Mouse (Mus musculus) neural tube, embryonic 15.5 days (tissue): ENCODE results near the gene Phf11a. TPM values are rescaled to one million over a fixed set of nuclear protein-coding genes. Genes with fewer than 3 reads are reported as not detected.
"Not testable (repeated sequence)": the region's sequence is repeated elsewhere in the genome, so short reads cannot be mapped to it uniquely, and the experiment has no call there.

Experiments
- ATAC-seq: fragments of 200-750 bp; cut with Nextera tagmentation; 2 replicates; pipeline ENCODE4 v1.8.0; 2017; ENCODE audit warnings: mild to moderate bottlenecking, moderate TSS enrichment, moderate library complexity; ENCODE audit not compliant: low FRiP score
- H3K27ac ChIP-seq: fragments of 300-500 bp; sonication (generic); replicated peaks from 2 replicates; pipeline ENCODE4 v1.5.1; 2015; ENCODE audit warnings: mild to moderate bottlenecking, inconsistent platforms
- H3K27me3 ChIP-seq: fragments of 300-500 bp; sonication (generic); replicated peaks from 2 replicates; pipeline ENCODE4 v1.6.1; 2015; ENCODE audit warnings: inconsistent platforms
- H3K36me3 ChIP-seq: fragments of 300-500 bp; sonication (generic); 2 replicates; pipeline ENCODE4 v1.6.1; 2015; ENCODE audit warnings: inconsistent platforms
- H3K4me1 ChIP-seq: fragments of 300-500 bp; sonication (generic); 2 replicates; pipeline ENCODE4 v1.6.1; 2015; ENCODE audit warnings: inconsistent platforms
- H3K4me2 ChIP-seq: fragments of 300-500 bp; sonication (generic); 2 replicates; pipeline ENCODE4 v1.6.1; 2015; ENCODE audit warnings: inconsistent platforms, mild to moderate bottlenecking, moderate library complexity
- H3K4me3 ChIP-seq: fragments of 300-500 bp; sonication (generic); replicated peaks from 2 replicates; pipeline ENCODE4 v1.5.1; 2015; ENCODE audit warnings: mild to moderate bottlenecking, inconsistent platforms
- H3K9ac ChIP-seq: fragments of 300-500 bp; sonication (generic); replicated peaks from 2 replicates; pipeline ENCODE4 v1.6.1; 2015; ENCODE audit warnings: mild to moderate bottlenecking, inconsistent platforms
- H3K9me3 ChIP-seq: fragments of 300-500 bp; sonication (generic); replicated peaks from 2 replicates; pipeline ENCODE4 v1.6.1; 2016; ENCODE audit warnings: inconsistent platforms
- WGBS: fragments of 180-500 bp; shearing (Covaris S2); methylation state at CpG from one replicate; pipeline ENCODE4 v1.1.7; 2015; ENCODE audit warnings: mixed read lengths; 5-methylcytosine and 5-hydroxymethylcytosine counted together
- polyA plus RNA-seq: library from polyadenylated mRNA; unstranded; fragments of >200 nt; fragmentation: Nextera tagmentation; extraction: Ambion mirVana; gene quantifications from 2 replicates; pipeline ENCODE4 v1.2.1, GENCODE M21; 2015

Gene Phf11a
- 0.14 TPM in 1 of 2 replicates, not detected in the other for polyA plus RNA-seq

DNA sequence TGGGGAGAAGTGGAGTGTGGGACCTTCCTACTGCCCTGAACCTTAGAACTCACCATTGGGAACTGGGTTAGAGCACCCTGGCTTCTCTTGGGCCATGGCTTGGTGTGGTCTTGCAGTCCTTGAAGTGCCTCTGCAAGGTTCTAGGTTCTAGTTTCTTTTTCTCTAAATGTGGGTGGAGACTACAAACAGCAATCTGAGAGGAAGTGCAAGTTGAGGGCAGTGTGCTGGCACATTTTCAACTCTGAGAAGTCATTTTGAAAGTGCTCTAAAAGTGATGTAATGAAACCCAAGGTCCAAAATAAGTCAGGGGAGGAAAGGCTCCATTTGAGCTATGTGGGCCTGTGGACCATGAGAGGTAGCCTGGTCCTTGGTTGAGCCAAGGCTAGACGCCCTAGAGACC is at the start of gene Phf11a:
TSS of gene Phf11a (minus strand) at position 132 of the 400 bp plus-strand sequence.
- not testable (repeated sequence) for H3K9ac ChIP-seq, H3K4me3 ChIP-seq, H3K36me3 ChIP-seq, H3K27me3 ChIP-seq, H3K4me1 ChIP-seq, H3K9me3 ChIP-seq, ATAC-seq, H3K27ac ChIP-seq, H3K4me2 ChIP-seq
- WGBS, result 76% methylated on average over 1 of the region's 1 CpGs

DNA sequence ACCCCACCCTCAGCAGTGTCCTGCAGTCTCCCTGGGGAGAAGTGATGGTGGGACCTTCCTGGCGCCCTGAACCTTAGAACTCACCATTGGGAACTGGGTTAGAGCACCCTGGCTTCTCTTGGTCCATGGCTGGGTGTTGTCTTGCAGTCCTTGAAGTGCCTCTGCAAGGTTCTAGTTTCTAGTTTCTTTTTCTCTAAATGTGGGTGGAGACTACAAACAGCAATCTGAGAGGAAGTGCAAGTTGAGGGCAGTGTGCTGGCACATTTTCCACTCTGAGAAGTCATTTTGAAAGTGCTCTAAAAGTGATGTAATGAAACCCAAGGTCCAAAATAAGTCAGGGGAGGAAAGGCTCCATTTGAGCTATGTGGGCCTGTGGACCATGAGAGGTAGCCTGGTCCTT is 43.9 kb upstream of the Phf11a start, which contains the start of gene Phf11b:
TSS of gene Phf11b (minus strand) at position 163 of the 400 bp plus-strand sequence.
- not testable (repeated sequence) for H3K4me1 ChIP-seq, H3K4me3 ChIP-seq, H3K4me2 ChIP-seq, H3K9ac ChIP-seq, H3K36me3 ChIP-seq, H3K27me3 ChIP-seq, H3K9me3 ChIP-seq, ATAC-seq, H3K27ac ChIP-seq
- 77% methylated on average over 1 of the region's 1 CpGs for WGBS

DNA sequence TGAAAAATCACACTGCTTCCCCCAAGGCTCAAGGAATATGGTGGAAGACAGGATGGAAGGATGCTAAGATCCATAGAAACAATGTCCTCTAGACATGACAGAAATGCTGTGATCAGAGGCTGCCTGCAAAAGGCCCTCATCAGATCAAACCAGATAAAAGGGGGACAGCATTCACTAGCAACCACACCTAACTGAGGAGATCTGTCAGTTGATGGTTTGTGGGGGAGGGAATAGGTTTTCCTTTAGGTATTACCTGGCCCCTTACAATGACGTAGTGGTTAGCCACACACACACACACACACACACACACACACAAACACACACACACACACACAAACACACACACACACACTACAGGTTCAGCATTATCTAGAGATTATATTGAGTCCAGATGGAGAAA is 42.2 kb upstream of the Phf11a start:
- H3K4me1 ChIP-seq, result no peaks in the 10 kb centered on the region
- no peak for ATAC-seq
- H3K4me3 ChIP-seq, result no peak overlapping the region
- H3K27me3 ChIP-seq, result no peaks in the 10 kb centered on the region
- no peak overlapping the region for H3K27ac ChIP-seq
- WGBS, result 100% methylated on average over 1 of the region's 1 CpGs
- no peak overlapping the region for H3K9ac ChIP-seq
- H3K36me3 ChIP-seq, result no peaks in the 10 kb centered on the region
- H3K9me3 ChIP-seq, result no peaks in the 10 kb centered on the region
- no peak overlapping the region for H3K4me2 ChIP-seq

DNA sequence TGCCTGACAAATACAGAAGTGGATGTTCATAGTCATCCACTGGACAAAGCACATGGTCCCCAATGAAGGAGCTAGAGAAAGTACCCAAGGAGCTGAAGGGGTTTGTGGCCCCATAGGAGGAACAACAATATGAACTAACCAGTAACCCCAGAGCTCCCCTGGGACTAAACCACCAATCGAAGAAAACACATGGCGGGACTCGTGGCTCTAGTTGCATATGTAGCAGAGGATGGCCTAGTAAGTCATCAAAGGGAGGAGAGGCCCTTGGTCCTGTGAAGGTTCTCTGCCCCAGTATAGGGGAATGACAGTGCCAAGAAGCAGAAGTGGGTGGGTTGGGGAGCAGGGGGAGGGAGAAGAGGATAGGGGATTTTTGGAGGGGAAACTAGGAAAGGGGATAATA is 38.7 kb upstream of the Phf11a start:
- WGBS, result 88% methylated on average over 3 of the region's 3 CpGs
- H3K4me3 ChIP-seq, H3K4me2 ChIP-seq, H3K4me1 ChIP-seq, H3K27me3 ChIP-seq, ATAC-seq, H3K36me3 ChIP-seq, H3K9me3 ChIP-seq, H3K27ac ChIP-seq, H3K9ac ChIP-seq: not testable (repeated sequence)

DNA sequence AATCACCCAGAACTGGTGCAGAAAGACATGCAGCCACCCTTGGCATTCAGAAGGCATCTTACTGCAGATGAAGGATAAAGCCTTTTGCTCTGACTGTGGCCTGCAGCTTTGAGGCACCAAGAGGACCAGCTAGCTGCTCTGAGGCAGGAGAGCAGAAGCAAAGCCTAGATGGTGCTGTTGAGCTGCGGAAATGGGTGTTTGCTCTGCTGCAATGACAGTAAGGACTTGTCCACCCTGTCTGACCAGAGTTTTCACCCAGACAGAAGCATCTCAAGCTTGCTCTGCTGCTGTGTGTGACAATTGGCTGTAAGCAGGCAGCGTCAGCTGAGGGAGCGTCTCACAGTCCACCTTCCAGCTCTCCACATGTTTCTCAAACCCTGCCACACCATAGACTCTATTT is 33.2 kb upstream of the Phf11a start:
- not testable (repeated sequence) for H3K4me3 ChIP-seq, H3K27me3 ChIP-seq, H3K36me3 ChIP-seq, H3K9ac ChIP-seq, ATAC-seq, H3K27ac ChIP-seq, H3K9me3 ChIP-seq, H3K4me2 ChIP-seq, H3K4me1 ChIP-seq
- WGBS, result 62% methylated on average over 3 of the region's 3 CpGs

DNA sequence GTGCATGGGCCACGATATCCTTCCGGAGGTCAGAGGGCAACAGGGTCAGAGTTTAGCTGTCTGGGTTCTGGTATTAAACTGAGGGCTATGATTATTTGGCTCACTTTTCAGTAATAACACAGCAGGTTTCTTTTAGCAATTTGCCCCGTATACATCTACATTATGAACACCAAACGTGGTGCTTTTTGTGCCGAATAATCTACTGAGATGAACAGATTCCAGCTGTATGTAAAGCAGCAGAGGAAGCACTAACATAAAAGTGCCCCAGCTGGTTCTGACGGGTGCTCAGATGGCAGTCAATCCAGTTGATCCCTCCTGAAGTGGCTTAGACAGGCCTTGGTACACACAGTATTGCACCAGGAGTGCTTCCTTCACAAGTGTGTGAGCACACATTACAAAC is 22.6 kb upstream of the Phf11a start:
- not testable (repeated sequence) for H3K27ac ChIP-seq, H3K4me3 ChIP-seq, H3K4me2 ChIP-seq, H3K9ac ChIP-seq, H3K36me3 ChIP-seq, ATAC-seq, H3K9me3 ChIP-seq, H3K4me1 ChIP-seq, H3K27me3 ChIP-seq
- 75% methylated on average over 6 of the region's 6 CpGs for WGBS

DNA sequence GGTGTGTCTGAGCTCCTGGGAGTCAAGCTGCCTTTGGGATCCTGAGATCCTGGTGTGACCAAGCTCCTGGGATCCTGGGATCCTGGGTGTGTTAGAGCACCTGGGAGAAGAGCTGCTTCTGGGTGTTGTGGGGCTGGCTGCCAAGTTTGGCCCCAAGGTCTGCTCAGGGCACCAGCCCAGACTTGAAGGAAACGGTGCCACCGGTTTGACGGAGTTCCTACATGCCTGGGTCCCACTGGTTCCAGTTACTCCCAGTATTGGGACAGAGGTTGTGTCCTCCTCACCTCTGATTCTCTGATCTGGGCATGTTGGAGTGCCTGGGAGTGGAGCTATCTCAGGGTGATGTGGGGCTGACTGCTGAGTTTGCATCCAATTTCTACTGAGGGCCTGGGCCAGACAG is 21.7 kb upstream of the Phf11a start:
- not testable (repeated sequence) for H3K9me3 ChIP-seq, H3K9ac ChIP-seq, H3K4me3 ChIP-seq, H3K27me3 ChIP-seq, H3K4me2 ChIP-seq, H3K27ac ChIP-seq, ATAC-seq, H3K36me3 ChIP-seq, H3K4me1 ChIP-seq
- WGBS, result 100% methylated on average over 3 of the region's 3 CpGs

DNA sequence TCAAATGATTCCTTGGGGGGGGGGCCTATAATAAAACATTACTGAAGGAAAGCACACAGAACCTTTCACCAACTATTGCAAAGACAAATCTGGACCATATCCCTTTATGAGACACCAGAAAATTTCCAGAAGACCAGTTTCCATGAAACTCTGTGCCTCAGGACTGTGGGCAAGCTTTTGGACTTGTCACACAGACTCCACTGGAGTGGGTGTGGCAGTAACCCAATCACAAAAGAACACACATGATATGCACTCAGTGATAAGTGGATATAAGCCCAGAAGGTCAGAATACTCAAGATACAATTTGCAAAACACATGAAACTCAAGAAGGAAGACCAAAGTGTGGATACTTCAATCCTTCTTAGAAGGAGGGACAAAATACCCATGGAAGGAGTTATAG is 5.6 kb downstream of the Phf11a start:
- H3K4me3 ChIP-seq, H3K4me2 ChIP-seq, H3K9me3 ChIP-seq, H3K9ac ChIP-seq, ATAC-seq, H3K27me3 ChIP-seq, H3K4me1 ChIP-seq, H3K36me3 ChIP-seq, H3K27ac ChIP-seq: not testable (repeated sequence)

DNA sequence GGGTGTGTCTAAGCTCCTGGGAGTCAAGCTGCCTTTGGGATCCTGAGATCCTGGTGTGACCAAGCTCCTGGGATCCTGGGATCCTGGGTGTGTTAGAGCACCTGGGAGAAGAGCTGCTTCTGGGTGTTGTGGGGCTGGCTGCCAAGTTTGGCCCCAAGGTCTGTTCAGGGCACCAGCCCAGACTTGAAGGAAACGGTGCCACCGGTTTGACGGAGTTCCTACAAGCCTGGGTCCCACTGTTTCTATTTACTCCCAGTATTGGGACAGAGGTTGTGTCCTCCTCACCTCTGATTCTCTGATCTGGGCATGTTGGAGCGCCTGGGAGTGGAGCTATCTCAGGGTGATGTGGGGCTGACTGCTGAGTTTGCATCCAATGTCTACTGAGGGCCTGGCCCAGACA is 22.4 kb downstream of the Phf11a start:
- H3K36me3 ChIP-seq, result not testable (repeated sequence)

DNA sequence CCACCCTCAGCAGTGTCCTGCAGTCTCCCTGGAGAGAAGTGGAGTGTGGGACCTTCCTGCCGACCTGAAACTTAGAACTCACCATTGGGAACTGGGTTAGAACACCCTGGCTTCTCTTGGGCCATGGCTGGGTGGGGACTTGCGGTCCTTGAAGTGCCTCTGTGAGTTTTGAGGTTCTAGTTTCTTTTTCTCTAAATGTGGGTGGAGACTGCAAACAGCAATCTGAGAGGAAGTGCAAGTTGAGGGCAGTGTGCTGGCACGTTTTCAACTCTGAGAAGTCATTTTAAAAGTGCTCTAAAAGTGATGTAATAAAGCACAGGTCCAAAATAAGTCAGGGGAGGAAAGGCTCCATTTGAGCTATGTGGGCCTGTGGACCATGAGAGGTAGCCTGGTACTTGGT is 37.3 kb downstream of the Phf11a start, which contains the start of gene Gm6904:
TSS of gene Gm6904 (minus strand) at position 161 of the 400 bp plus-strand sequence.
- no peak within 1 kb of the TSS for H3K4me3 ChIP-seq
- WGBS, result 79% methylated on average over 3 of the region's 3 CpGs
- no peaks in the 10 kb centered on the region for H3K27me3 ChIP-seq
- no peak within 1 kb of the TSS for H3K4me2 ChIP-seq
- H3K36me3 ChIP-seq, result no peaks in the 10 kb centered on the region
- no peaks in the 10 kb centered on the region for H3K4me1 ChIP-seq
- no peak for ATAC-seq
- H3K9ac ChIP-seq, result no peak within 1 kb of the TSS
- no peaks in the 10 kb centered on the region for H3K9me3 ChIP-seq
- no peak within 1 kb of the TSS for H3K27ac ChIP-seq

More for the DNA sequence above, 22.4 kb downstream of the Phf11a start:
- H3K9ac ChIP-seq, H3K27me3 ChIP-seq, H3K4me3 ChIP-seq, H3K9me3 ChIP-seq, H3K4me2 ChIP-seq, ATAC-seq, H3K4me1 ChIP-seq, H3K27ac ChIP-seq: not testable (repeated sequence)
- 96% methylated on average over 4 of the region's 4 CpGs for WGBS

DNA sequence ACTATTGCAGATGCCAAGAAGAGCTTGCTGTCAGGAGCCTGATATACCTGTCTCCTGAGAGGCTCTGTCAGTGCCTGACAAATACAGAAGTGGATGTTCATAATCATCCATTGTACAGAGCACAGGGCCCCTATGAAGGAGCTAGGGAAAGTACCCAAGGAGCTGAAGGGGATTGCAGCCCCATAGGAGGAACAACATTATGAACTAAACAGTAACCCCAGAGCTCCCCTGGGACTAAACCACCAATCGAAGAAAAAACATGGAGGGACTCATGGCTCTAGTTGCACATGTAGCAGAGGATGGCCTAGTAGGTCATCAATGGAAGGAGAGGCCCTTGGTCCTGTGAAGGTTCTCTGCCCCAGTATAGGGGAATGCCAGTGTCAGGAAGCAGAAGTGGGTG is 41.5 kb downstream of the Phf11a start:
- H3K27me3 ChIP-seq, ATAC-seq, H3K4me1 ChIP-seq, H3K27ac ChIP-seq, H3K36me3 ChIP-seq, H3K9ac ChIP-seq, H3K9me3 ChIP-seq, H3K4me3 ChIP-seq, H3K4me2 ChIP-seq: not testable (repeated sequence)
- WGBS, result 86% methylated on average over 1 of the region's 1 CpGs

DNA sequence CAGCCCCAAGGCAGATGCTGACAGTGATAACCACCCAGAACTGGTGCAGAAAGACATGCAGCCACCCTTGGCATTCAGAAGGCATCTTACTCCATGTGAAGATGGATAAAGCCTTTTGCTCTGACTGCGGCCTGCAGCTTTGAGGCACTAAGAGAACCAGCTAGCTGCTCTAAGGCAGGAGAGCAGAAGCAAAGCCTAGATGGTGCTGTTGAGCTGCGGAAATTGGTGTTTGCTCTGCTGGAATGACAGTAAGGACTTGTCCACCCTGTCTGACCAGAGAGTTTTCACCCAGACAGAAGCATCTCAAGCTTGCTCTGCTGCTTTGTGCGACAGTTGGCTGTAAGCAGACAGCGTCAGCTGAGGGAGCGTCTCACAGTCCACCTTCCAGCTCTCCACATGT is 47.0 kb downstream of the Phf11a start:
- not testable (repeated sequence) for H3K36me3 ChIP-seq, H3K9me3 ChIP-seq, H3K27ac ChIP-seq, H3K4me3 ChIP-seq, H3K4me1 ChIP-seq, H3K27me3 ChIP-seq, H3K9ac ChIP-seq, H3K4me2 ChIP-seq
- WGBS, result 76% methylated on average over 5 of the region's 5 CpGs
- ATAC-seq, result peak; percentile 66; the same call in 1 of the 2 replicates

DNA sequence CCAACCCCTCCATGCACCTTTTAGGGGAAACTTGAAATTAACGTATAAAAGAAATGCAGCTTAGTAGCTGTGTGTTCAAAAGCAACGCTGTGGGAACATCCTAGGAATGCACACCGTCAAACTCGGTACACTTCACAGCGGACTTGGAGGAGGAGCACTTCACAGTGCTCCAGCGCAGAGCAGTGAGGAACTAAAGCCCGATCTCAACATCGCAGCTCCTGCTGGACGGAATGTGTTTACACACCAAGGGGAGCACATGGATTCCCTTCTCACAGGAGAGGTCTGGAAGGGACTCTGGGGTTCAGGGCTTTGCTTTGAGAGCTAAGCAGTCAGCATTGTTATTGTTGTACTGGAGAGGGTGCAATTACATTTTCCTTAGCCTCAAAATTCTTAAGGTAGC is 63.7 kb downstream of the Phf11a start:
- peaks cover 91% of the 10 kb centered on the region for H3K36me3 ChIP-seq

More for the DNA sequence above, 63.7 kb downstream of the Phf11a start:
- H3K4me2 ChIP-seq, result no peak overlapping the region
- no peak for ATAC-seq
- H3K27me3 ChIP-seq, result no peaks in the 10 kb centered on the region
- 0 out of 2 replicates have a peak, but pooled peaks cover 2% of the 10 kb centered on the region for H3K9me3 ChIP-seq
- 98% methylated on average over 9 of the region's 9 CpGs for WGBS
- no peak overlapping the region for H3K9ac ChIP-seq
- no peaks in the 10 kb centered on the region for H3K4me1 ChIP-seq
- H3K4me3 ChIP-seq, result no peak overlapping the region
- H3K27ac ChIP-seq, result no peak overlapping the region
